Mouse (Mus musculus) small intestine, adult 2 months (tissue): ENCODE measurements around the gene Sgms1.
A peak's percentile ranks its signal among the peaks of the same experiment; 100 is the strongest.

Source experiments
- CTCF ChIP-seq: fragments of 200-500 bp; IDR thresholded peaks from 2 replicates; pipeline ENCODE4 v1.5.1; 2012; ENCODE audit warnings: low read depth, mild to moderate bottlenecking, control low read depth, inconsistent platforms, low read length, moderate library complexity, mixed read lengths; ENCODE audit not compliant: insufficient replicate concordance, insufficient read length; ENCODE audit errors: extremely low read depth
- POLR2A ChIP-seq: fragments of 200-500 bp; IDR thresholded peaks from 2 replicates; pipeline ENCODE4 v1.6.1; 2012; ENCODE audit warnings: low read depth, mild to moderate bottlenecking, control low read depth, inconsistent platforms, low read length, moderate library complexity

DNA sequence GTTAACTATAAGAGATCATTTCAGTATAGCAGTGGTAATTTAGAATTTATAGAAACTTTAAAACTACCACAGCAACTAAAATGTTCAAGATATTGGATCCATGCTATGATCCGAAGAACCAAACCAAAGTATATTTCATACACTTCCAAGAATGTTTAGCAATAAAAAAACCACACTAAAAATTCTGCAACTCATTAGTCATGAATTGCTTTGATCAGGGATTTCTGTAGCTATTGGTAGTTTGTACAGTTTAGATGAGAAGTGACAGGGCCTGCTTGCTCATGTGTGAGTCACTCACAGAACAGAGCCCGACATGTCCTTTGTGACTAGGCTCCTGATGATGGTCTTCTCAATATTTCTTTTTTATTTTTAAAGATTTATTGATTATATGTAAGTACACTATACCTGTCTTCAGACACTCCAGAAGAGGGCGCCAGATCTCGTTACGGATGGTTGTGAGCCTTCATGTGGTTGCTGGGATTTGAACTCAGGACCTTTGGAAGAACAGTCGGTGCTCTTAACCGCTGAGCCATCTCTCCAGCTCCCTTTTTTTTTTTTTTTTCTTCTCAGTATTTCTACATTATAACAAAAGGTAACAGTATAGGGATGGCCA, 190.9 kb downstream of the Sgms1 start:
- TF ChIP-seq CTCF (peak; percentile 21; the same call in 1 of the 2 replicates), POLR2A (no peak)
